Mouse (Mus musculus): ENCODE measurements around the gene Parp3. TPM values are rescaled to one million over a fixed set of nuclear protein-coding genes. Genes with fewer than 3 reads are reported as not detected.

Parp3 gene
- total and polyA plus RNA-seq, 2 experiments from 2014 or later: 2.3 to 2.4 TPM

DNA sequence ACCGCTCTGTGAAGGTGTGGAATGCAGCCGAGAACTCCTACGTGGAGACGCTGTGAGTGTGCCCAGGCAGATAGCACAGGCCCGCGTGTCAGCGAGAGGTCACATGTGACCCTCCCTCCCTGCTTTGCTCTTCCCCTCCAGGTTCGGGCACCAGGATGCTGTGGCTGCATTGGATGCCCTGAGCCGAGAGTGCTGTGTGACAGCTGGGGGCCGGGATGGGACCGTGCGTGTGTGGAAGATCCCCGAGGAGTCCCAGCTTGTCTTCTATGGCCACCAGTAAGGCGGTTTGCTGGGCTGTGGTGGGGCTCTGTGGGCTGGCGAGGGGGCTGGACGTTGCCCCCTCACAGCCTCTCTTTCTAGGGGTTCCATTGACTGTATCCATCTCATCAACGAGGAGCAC, 6.9 kb upstream of the Parp3 start:
- H3K4me3 ChIP-seq (ENCODE audit: low read depth, low read length): no peak overlapping the region
- no peak for ATAC-seq (ENCODE audit: low FRiP score)
- no peak overlapping the region for H3K4me2 ChIP-seq (ENCODE audit: low read depth, low read length, poor library complexity, severe bottlenecking)
- H3K4me1 ChIP-seq (ENCODE audit: insufficient read depth, low read length): no peaks in the 10 kb centered on the region
- no peak for DNase-seq (ENCODE audit: low spot score)
- no peak for TF ChIP-seq CTCF (IDR thresholded peaks at IDR 0.05)
- H3K27ac ChIP-seq (ENCODE audit: low read depth, low read length): no peak overlapping the region
- H3K36me3 ChIP-seq (ENCODE audit: insufficient read depth, low read length): peaks cover 44% of the 10 kb centered on the region
- H3K27me3 ChIP-seq (ENCODE audit: insufficient read depth, low read length): no peaks in the 10 kb centered on the region
- H3K9me3 ChIP-seq (ENCODE audit: low read length): no peaks in the 10 kb centered on the region
- H3K9ac ChIP-seq (replicated peaks; ENCODE audit: low read length, poor library complexity, severe bottlenecking): no peak overlapping the region
- WGBS: 92% methylated on average over 17 of the region's 17 CpGs

DNA sequence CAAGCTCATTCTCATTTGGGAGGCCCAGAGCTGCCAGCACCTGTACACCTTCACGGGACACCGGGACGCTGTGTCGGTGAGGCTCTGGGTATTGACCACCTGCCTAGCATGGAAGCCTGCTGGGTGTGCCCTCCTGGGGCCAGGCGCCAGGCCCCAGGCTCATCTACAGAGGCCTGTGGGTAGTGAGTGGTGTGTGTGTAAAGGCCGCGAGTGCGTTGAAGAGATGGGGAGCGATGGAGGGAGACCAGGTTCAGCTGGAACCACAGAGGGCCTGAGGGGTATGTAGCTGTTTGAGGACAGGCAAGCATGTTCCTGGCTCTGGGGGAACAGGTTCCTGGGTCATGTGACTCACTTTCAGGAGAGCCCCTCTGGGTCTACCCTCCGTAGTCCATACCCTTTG, 6.4 kb upstream of the Parp3 start:
- Histone ChIP-seq H3K27me3 (ENCODE audit: insufficient read depth, low read length) (no peaks in the 10 kb centered on the region), H3K9ac (replicated peaks; ENCODE audit: low read length, poor library complexity, severe bottlenecking) (no peak overlapping the region), H3K9me3 (ENCODE audit: low read length) (no peaks in the 10 kb centered on the region), H3K36me3 (ENCODE audit: insufficient read depth, low read length) (peaks cover 44% of the 10 kb centered on the region), H3K4me3 (ENCODE audit: low read depth, low read length) (no peak overlapping the region), H3K4me2 (ENCODE audit: low read depth, low read length, poor library complexity, severe bottlenecking) (no peak overlapping the region), H3K4me1 (ENCODE audit: insufficient read depth, low read length) (0 out of 2 replicates have a peak, but pooled peaks cover under 1% of the 10 kb centered on the region), H3K27ac (ENCODE audit: low read depth, low read length) (no peak overlapping the region)
- WGBS: over 99% methylated on average over 10 of the region's 10 CpGs
- no peak for TF ChIP-seq CTCF (IDR thresholded peaks at IDR 0.05)
- ATAC-seq (ENCODE audit: low FRiP score): no peak
- DNase-seq (ENCODE audit: low spot score): no peak

DNA sequence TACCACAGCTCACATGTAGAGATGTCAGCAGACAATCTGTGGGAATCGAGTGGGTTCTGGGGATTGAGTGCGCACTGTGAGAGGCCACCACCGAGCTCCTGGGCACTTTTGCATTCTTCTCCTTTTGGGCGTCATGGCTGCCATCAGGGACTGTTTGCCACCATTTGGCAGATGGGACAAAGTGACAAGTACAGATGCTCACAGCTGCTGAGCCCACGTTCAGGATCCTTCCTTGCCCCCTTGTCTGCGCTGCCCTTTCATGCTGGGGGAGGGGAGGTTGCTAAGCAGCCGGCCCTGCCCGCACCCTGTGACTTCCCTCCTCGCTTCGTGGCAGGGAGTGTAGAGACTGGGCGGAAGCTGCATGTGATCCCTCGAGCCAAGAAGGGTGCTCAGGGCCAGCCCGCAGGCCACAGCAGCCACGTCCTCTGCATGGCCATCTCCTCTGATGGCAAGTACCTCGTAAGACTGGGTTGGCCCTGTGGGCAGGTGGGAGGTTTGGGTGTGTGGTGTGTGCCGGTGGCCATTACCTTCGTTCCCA, 5.9 kb upstream of the Parp3 start:
- peaks cover 44% of the 10 kb centered on the region for H3K36me3 ChIP-seq (ENCODE audit: insufficient read depth, low read length)
- WGBS: 90% methylated on average over 17 of the region's 17 CpGs
- peaks cover 5% of the 10 kb centered on the region; the same call in 1 of the 2 replicates for H3K4me1 ChIP-seq (ENCODE audit: insufficient read depth, low read length)

DNA sequence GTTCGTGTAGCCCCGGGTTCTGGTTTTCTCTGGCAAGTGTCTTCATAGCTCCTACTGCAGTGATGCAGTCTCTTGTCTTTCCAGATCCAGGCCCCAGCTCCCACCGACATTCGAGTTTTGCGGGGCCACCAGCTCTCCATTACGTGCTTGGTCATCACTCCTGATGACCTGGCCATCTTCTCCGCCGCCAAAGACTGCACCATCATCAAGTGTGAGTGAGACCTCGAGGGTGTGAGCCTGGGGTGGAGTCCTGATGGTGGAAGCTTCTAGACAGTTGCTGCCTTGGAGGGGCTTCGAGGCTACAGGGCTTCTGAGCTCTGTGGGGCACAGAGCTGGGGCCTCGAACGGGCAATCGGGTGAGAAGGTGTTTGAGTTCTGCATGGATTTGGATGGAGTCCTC, 4.9 kb upstream of the Parp3 start:
- H3K27me3 ChIP-seq (ENCODE audit: insufficient read depth, low read length): no peaks in the 10 kb centered on the region
- ATAC-seq (ENCODE audit: low FRiP score) (no peak), DNase-seq (ENCODE audit: low spot score) (no peak)
- no peak overlapping the region for H3K27ac ChIP-seq (ENCODE audit: low read depth, low read length)
- no peak overlapping the region for H3K4me2 ChIP-seq (ENCODE audit: low read depth, low read length, poor library complexity, severe bottlenecking)
- no peak for TF ChIP-seq CTCF (IDR thresholded peaks at IDR 0.05)
- H3K4me3 ChIP-seq (ENCODE audit: low read depth, low read length): no peak overlapping the region
- H3K9ac ChIP-seq (replicated peaks; ENCODE audit: low read length, poor library complexity, severe bottlenecking): no peak overlapping the region
- peaks cover 5% of the 10 kb centered on the region; the same call in 1 of the 2 replicates for H3K4me1 ChIP-seq (ENCODE audit: insufficient read depth, low read length)
- H3K36me3 ChIP-seq (ENCODE audit: insufficient read depth, low read length): peaks cover 44% of the 10 kb centered on the region
- no peaks in the 10 kb centered on the region for H3K9me3 ChIP-seq (ENCODE audit: low read length)
- WGBS: 95% methylated on average over 13 of the region's 13 CpGs

More for the DNA sequence above, 5.9 kb upstream of the Parp3 start:
- H3K4me2 ChIP-seq (ENCODE audit: low read depth, low read length, poor library complexity, severe bottlenecking): no peak overlapping the region
- no peak for ATAC-seq (ENCODE audit: low FRiP score)
- no peak for DNase-seq (ENCODE audit: low spot score)
- no peak overlapping the region for H3K4me3 ChIP-seq (ENCODE audit: low read depth, low read length)
- H3K27me3 ChIP-seq (ENCODE audit: insufficient read depth, low read length): no peaks in the 10 kb centered on the region
- no peak overlapping the region for H3K9ac ChIP-seq (replicated peaks; ENCODE audit: low read length, poor library complexity, severe bottlenecking)
- no peaks in the 10 kb centered on the region for H3K9me3 ChIP-seq (ENCODE audit: low read length)
- no peak for TF ChIP-seq CTCF (IDR thresholded peaks at IDR 0.05)
- H3K27ac ChIP-seq (ENCODE audit: low read depth, low read length): no peak overlapping the region

DNA sequence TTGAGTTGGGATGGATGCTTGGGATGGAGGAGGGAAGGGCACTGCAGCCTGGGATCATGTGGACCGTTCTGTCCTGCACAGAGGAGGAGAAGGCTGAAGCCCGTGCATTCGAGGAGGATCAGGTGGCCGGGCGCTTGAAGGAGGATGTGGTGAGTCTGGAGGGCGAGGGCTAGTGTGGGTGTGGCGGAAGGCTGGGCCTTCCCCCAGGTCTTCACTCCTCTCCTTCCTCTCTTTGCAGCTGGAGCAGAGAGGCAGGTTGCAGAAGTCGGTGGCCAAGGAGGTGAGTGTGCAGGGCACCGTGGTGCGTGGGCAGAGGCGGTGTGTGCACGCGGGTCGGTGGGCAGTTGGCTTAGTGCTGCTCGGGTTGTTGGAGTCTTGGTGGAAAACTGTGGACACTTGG, 4.3 kb upstream of the Parp3 start:
- H3K36me3 ChIP-seq (ENCODE audit: insufficient read depth, low read length): peaks cover 44% of the 10 kb centered on the region
- no peak overlapping the region for H3K27ac ChIP-seq (ENCODE audit: low read depth, low read length)
- H3K9ac ChIP-seq (replicated peaks; ENCODE audit: low read length, poor library complexity, severe bottlenecking): no peak overlapping the region
- peaks cover 5% of the 10 kb centered on the region; the same call in 1 of the 2 replicates for H3K4me1 ChIP-seq (ENCODE audit: insufficient read depth, low read length)
- DNase-seq (ENCODE audit: low spot score) (no peak), ATAC-seq (ENCODE audit: low FRiP score) (no peak)
- H3K9me3 ChIP-seq (ENCODE audit: low read length): no peaks in the 10 kb centered on the region
- H3K27me3 ChIP-seq (ENCODE audit: insufficient read depth, low read length): no peaks in the 10 kb centered on the region
- no peak overlapping the region for H3K4me2 ChIP-seq (ENCODE audit: low read depth, low read length, poor library complexity, severe bottlenecking)
- no peak overlapping the region for H3K4me3 ChIP-seq (ENCODE audit: low read depth, low read length)
- WGBS: 98% methylated on average over 15 of the region's 15 CpGs
- no peak for TF ChIP-seq CTCF (IDR thresholded peaks at IDR 0.05)

DNA sequence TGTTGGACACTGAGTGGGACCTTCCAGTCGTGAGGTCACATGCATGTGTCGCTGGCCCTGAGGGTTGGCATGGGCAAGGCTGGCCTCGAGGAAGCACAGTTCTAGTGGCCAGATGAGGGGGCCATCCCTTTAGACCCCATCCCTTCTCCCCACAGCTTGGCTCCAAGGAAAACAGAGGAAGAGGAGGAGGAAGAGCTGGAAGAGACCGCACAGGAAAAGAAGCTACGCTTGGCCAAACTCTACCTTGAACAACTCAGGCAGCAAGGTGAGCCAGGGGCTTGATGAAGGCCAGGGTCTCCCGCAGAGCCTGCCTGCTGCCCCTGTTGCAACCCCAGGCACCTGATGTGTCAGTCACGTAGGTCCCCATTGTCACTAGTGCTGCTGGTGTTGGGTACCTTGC, 3.8 kb upstream of the Parp3 start:
- peaks cover 41% of the 10 kb centered on the region for H3K36me3 ChIP-seq (ENCODE audit: insufficient read depth, low read length)
- no peak for DNase-seq (ENCODE audit: low spot score)
- ATAC-seq (ENCODE audit: low FRiP score): no peak
- H3K9ac ChIP-seq (replicated peaks; ENCODE audit: low read length, poor library complexity, severe bottlenecking): no peak overlapping the region
- TF ChIP-seq CTCF (IDR thresholded peaks at IDR 0.05): no peak
- no peaks in the 10 kb centered on the region for H3K9me3 ChIP-seq (ENCODE audit: low read length)
- H3K27ac ChIP-seq (ENCODE audit: low read depth, low read length): no peak overlapping the region
- no peaks in the 10 kb centered on the region for H3K27me3 ChIP-seq (ENCODE audit: insufficient read depth, low read length)
- WGBS: 97% methylated on average over 7 of the region's 7 CpGs
- H3K4me3 ChIP-seq (ENCODE audit: low read depth, low read length): no peak overlapping the region
- no peak overlapping the region for H3K4me2 ChIP-seq (ENCODE audit: low read depth, low read length, poor library complexity, severe bottlenecking)
- H3K4me1 ChIP-seq (ENCODE audit: insufficient read depth, low read length): peaks cover 5% of the 10 kb centered on the region; the same call in 1 of the 2 replicates

Data from midbrain, postnatal 0 days (tissue).